Mouse (Mus musculus) heart, postnatal 0 days (tissue): ENCODE results near the gene Palb2.

Source experiments
- CTCF ChIP-seq: IDR thresholded peaks from 2 replicates; pipeline ENCODE4 v1.5.1; 2016; ENCODE audit warnings: antibody characterized with exemption, control low read depth, low read depth
- EP300 ChIP-seq: IDR thresholded peaks from 2 replicates; pipeline ENCODE4 v1.6.1; 2016; ENCODE audit warnings: antibody characterized with exemption, low read depth

DNA sequence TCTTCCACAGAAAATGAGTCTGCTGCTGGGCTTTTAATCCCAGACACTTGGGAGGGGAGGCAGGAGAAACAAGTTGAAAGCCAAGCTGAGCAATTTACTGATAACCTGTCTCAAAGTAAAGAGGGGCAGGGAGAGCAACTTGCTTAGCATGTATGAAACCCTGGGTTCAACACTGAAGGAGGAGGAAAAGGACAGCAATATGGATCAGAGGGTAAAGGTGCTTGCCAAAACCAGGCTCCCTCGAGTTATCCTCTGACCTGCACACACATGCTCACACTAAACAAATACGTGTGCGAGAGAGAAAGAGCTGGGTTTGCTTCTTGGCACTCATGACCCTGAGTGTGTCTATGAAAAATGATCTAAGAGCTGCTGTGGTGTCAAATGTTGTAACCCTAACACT is 34.8 kb downstream of the Palb2 start:
- TF ChIP-seq EP300 = no peak
- no peak for TF ChIP-seq CTCF
